Mouse (Mus musculus) lung, adult 18-20 months (tissue): ENCODE data around the gene Foxp1.

Experiments used
- DNase-seq, 2 experiments: peaks; one replicate each; pipeline ENCODE4 v3.0.0; 2022; ENCODE audit warnings: mixed read lengths in 2 of 2

The Foxp1 gene

DNA sequence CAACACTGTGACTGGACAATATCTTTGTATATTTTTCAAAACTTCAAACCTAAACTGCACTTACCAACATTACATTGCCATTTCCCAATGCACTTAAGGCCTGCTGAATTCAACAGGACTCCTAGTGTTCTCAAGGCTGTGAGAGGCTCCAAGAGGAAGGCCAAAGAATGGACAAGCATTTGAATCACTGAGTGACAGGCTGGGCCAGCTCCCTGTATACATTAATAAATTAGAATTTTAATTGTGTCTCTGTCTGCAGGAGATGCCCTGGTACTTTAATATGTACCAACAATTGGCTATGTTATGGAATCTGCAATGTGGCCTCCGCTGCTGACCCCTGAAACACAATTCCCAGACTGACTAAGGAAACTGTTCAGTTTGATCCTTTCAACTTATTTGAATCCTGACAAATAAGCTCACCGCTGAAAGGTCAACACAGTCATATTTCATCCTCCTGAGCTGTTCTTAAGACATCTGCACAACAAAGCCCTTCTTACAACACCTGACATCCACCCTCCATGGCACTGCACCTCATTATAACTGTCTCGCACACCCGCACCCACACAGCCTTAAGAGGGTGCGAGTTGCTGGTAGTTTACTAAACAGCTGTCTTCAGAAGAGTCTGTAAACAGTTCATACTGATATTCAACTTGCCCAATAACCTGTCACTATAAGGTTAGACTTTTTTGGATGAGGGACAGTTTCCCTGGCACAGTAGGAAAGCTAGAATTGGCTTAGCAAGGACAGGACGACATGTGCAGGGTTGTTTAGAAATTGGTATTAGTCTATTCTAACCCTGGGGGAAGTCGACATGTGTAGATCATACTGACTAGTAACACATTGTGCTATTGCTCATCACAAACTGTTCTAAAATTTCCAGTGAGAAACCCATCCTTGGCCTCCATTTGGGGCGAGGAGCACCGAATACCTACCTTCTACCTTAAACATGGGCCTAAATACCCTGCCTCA lies 448.9 kb downstream of the Foxp1 start:
- no peak for DNase-seq

- no peak for DNase-seq
Measured at GRCm38 (mm10) chr6:99070710-99071109, 451.8 kb downstream of the Foxp1 start.

- DNase-seq: no peak
Measured at GRCm38 (mm10) chr6:99069726-99070125, 452.8 kb downstream of the Foxp1 start.

DNA sequence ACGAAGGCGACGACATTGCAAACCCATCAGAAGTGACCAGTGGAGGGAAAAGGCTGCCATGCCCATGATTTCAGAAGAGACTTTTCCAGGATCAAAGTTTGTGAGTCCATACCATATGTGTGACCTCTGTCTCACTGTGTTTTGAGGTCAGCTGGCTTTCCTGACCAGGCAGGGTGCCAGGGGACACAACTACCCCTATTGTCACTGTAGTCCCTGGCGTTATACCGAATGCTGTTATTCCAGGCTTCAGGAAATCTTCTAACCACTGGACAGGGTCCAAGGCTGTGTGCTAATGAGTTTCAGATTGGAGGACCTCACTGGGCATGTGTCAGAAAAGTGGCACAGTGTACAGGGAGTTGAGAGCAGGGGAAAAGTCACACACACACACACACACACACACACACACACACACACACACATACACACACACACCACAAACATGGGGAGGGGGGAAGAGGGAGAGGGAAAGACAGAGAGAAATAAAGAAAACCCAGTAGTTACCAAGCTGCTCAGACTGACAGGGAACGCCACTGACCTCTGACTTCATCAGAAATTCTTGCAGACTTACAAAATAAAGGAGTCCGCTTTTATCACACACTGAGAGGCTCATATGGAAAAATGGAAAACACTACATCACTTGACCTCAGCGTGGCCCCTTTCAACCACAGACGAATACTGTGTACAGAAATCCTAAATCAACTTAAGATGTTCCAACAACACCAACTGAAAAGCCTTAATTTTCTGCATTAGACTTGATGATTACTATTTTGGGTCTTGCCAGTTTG lies 456.8 kb downstream of the Foxp1 start:
- DNase-seq: peak; percentile 40 to 61

- DNase-seq: no peak
Measured at GRCm38 (mm10) chr6:99063982-99064484, 458.5 kb downstream of the Foxp1 start.

- DNase-seq: no peak
Measured at GRCm38 (mm10) chr6:99062931-99063330, 459.6 kb downstream of the Foxp1 start.

GRCm38 (mm10) chr6:99058688-99059087 lies 463.8 kb downstream of the Foxp1 start:
- no peak for DNase-seq

DNA sequence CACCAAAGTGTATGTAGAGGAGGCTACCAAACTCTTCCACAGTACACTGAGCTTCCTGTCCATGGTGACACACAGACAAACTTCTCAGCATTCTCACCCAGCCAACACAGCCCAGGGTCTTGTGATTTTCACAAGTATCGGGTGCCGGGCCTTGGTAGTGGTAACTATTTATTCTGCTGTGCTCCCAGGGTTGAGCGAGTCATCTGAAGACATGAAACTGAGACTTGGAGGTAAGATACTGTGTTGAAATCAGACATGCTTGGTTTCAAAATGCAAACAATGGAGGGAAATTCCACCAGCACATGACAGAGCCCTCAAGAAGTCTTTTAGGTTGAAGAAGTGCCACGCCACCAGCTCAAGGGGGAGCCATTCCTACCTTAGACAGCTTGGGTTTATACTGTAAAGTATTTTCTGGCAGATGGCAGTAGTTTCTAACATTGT lies 465.4 kb downstream of the Foxp1 start:
- peak; percentile 30 to 38 for DNase-seq

- DNase-seq: no peak
Measured at GRCm38 (mm10) chr6:99056379-99056778, 466.1 kb downstream of the Foxp1 start.

- DNase-seq: no peak
Measured at GRCm38 (mm10) chr6:99053998-99054397, 468.5 kb downstream of the Foxp1 start.

GRCm38 (mm10) chr6:99053111-99053510 lies 469.4 kb downstream of the Foxp1 start:
- peak in 1 of 2 experiments; percentile 31 for DNase-seq

DNA sequence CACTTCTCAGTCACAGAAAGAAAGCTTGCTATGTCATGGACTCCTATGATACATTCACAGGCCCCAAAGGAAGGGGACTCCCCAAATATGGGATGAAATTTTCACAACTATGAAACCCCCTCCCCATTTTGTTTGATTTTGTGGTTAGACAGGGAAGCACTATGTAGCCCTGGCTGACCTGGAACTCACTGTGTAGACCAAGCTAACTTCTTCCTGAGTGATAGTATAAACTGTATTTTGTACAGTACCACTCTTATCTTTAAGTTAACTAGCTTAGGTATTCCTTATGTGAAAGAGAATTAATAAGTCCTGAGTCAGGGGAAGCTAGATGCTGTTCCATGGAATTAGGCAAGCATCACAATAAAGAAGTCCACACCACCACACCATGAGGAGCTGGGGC lies 470.8 kb downstream of the Foxp1 start:
- DNase-seq: no peak

- no peak for DNase-seq
Measured at GRCm38 (mm10) chr6:99050288-99051006, 472.1 kb downstream of the Foxp1 start.

DNA sequence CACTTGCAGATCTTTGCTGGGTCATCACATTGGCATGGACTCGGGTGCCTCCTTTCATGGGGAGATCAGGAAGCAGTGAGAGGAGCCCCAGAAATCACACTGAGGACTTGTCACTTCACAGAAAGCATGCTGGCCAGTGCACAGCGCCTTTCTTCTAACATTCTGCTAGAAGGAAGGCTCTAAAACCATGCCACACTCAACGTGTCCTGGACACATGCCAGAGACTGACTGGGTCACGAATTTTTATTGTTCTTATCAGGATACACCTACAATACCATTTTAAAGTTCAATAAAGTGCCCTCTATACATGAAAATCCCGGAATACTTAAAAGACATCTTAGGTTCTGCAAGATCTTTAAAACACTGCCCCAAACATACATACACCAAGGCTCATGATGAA lies 475.2 kb downstream of the Foxp1 start:
- no peak for DNase-seq

DNA sequence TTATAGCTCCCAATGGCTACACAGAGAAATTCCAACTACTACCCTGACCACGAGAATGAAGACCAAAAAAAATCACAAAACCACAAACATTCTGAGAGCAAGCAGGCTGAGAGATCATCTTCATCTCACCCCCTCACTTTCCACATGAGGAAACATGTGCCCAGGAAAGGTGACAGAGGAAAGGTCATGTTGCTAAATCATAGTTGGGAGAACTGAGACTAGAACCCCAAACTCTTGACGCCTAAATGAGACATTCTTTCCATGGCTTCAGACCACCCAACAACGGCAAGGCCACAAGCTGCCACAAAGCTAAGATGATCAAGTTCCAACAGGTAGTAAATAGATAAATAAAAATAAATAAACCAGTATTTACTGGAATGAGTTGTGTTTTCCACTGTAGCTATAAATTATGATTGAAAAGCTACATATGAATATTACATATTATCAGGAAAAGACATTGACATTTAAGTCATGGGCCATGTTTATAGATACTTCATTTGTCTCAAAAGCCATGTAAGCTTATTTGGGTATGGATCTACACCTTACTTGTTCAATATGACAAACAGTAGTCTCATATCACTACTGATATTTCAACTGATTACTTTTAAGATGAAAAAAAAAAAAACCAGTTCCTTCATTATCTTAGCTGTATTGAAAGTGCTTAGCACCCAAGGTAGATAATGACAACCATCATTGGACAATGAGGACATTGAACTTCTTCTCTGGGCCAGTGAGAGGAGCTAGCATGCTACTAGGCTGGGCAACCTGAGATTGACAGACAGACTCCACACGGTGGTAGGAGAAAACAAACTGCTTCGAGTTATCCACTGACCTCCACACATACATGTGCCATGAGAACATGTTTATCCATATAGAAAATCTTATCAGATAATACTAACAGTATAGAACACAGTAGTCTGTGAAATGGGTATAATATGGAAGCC lies 476.4 kb downstream of the Foxp1 start:
- no peak for DNase-seq

DNA sequence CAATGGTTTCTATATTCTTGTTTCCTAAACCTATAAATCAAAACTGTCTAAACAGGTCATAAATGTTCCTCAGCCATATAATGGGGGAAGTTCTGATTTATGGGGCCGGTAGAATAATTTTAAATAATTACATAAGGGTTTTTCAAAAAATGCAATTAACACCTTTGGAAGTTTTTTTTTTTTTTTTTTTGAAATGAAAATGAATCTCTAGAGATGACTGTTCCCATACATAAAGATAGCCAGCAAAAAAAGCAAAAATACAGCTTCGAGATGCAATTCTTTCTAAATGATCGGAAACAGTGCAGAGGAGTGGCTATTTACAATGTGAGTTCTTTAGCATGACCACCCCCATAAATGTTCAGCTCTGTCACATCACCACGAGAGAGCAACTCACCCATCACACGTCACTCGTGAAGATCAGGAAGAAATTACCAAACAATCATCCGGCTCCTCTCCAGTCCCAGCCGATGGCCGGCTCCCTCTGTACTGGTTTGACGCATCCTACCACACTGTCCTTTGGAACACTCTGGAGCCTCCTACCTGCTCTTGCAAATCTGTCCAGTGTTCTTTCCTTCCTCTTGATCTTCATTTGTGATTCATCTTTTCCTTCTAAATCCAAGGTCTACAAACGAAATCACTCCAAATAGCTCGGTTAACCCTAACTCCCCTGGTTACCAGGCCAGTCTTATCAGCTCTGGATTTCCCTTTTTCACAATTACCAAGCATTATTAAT lies 478.4 kb downstream of the Foxp1 start:
- no peak for DNase-seq

DNA sequence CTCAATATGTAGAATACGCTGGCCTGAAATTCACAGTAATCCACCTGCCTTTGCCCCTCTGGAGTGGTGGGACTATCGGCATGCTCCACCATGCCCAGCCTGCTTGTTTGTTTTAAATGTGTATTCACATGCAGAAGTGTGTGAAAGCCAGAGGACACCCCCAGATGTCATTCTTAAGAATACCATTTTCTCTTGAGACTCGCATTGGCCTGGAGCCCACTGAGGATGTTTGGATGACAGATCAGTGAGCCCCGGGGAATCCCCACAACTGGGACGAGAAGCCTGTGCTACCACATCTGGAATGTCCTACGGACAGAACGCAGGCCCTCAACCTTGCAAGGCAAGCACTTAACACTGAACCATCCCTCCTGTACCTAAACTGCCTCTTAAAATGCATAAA lies 479.3 kb downstream of the Foxp1 start:
- DNase-seq: no peak

GRCm38 (mm10) chr6:99042175-99042954 lies 480.2 kb downstream of the Foxp1 start:
- DNase-seq: no peak

- no peak for DNase-seq
Measured at GRCm38 (mm10) chr6:99038977-99039376, 483.5 kb downstream of the Foxp1 start.
